Mouse (Mus musculus) heart, adult 2 months (tissue): ENCODE measurements around the gene Hsd17b11.

ENCODE experiments used
- CTCF ChIP-seq: fragments of 200-600 bp; IDR thresholded peaks from 2 replicates; pipeline ENCODE4 v1.8.1; 2022; ENCODE audit warnings: antibody characterized with exemption, mild to moderate bottlenecking, moderate library complexity
- POLR2A ChIP-seq: fragments of 200-500 bp; IDR thresholded peaks from 2 replicates; pipeline ENCODE4 v1.6.1; 2011; ENCODE audit warnings: mild to moderate bottlenecking, low read depth, low read length, control low read depth; ENCODE audit not compliant: insufficient read depth

DNA sequence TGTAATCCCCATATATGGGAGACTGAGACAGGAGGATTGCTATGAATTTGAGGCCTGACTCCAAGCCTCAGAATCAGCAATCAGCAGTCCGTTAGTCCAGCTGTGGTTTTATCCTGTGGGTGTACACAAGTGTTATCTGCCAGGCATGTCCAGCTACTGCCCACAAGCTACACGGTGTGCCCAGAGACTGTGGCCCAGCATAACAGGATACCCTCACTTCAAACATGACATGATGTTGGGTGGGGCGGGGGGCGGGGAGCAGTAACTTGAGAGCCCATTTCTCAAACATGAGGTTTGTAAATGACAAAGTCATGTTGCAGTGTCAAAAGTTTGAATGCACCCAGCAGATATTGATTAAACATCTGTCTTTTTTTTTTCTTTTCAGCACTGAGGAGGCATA is 34.1 kb upstream of the Hsd17b11 start:
- no peak for TF ChIP-seq POLR2A
- no peak for TF ChIP-seq CTCF
